Mouse (Mus musculus) right cerebral cortex, postnatal 25 days (tissue): ENCODE results near the gene Exoc2.
A peak's percentile ranks its signal among the peaks of the same experiment; 100 is the strongest.

Experiments used
- DNase-seq: peaks from one replicate; pipeline ENCODE4 v3.0.0; 2022

The Exoc2 gene

DNA sequence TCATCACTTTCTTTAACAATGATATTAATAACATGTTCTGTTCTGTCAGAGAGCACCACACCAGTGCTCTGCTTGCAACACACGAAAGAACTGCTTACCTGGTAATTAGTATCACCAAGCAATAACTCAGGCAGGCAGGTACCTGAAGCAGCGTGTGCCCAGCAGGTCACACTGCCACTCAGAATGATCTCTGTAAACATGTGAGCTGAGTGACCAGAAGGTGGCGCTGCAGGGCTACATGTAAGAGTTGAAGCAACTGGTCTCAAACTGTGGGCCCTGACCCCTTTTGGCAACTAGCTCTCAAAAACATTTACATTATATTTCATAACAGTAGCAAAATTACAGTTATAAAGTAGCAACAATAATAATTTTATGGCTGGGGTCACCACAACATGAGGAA is 85.4 kb downstream of the Exoc2 start:
- no peak for DNase-seq

- DNase-seq, result no peak
Measured at GRCm38 (mm10) chr13:30880310-30880709, 93.6 kb downstream of the Exoc2 start.

DNA sequence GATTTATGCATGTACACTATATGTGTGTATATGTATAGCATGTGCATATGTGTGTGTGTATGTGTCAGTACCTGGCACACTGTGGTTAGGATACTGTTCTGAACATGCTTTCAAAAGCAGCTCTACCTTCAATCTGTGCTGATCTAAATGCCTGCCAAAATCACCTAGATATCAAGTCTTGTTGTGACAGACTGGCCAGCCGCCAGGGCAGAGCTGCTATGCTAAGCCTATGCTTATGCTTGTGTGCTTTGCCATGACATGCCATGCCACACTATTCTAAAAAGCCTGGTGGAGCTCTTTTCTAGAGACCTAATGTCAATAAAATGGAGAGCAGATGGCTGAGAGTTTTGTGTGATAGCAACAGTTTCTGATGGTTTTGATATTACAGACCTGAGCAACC is 94.0 kb downstream of the Exoc2 start:
- no peak for DNase-seq

- no peak for DNase-seq
Measured at GRCm38 (mm10) chr13:30875825-30876224, 98.1 kb downstream of the Exoc2 start.

DNA sequence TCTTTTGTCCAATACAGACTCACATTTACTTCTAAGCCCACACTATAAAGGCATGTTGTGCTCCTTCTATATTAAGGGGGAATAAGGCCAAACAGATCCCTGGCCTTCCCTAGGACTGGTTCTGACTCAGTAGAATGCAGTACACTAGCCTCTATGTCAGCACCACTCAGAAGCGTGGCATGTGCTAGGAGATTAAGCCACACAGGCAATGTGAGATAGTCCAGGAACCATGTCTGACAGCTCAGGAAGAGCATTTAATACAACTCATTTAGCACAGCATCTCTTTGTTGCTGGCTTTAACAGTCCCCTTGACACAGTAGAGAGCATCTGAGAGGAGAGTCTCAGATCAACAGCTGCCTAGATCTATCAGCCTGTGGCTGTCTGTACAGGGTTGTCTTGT is 100.4 kb downstream of the Exoc2 start:
- DNase-seq, result no peak

DNA sequence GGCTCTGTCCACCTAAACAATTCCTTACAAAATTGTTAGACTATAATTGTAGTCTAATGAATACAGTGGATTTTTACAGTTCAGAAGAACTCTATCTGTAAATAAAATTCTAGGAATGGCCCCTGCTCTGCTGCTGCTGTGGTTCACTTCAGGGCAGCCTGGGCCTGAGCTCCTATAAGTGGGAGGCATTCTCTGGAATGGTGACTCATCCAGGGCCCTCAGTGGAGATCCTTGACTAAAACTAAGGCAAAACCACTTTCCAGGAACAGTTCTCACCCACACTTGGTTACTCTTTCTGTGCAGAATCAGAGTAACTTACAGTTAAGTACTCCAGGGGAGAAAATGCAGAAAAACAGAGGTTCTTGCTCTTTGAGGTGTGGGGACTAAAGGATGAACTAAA is 108.4 kb downstream of the Exoc2 start:
- peak; percentile 25 for DNase-seq

GRCm38 (mm10) chr13:30864042-30864441 is 109.9 kb downstream of the Exoc2 start:
- DNase-seq, result no peak

DNA sequence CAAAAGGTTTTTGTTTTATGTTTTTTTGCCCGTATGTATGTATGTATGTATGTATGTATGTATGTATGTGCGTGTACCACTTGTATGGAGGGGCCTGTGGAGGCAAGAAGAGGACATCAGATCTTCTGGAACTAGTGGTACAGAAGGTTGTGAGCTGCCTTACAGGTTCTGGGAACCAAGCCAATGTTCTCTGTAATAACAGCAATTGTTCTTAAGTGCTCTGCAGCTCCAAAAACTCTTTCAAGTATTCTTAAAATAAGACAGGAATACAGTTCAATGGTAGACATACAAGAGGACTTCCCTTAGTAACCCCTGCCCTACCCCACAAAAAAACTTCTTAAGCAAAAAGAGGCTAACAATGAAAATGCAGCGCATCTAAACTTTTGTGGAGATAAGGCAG is 115.5 kb downstream of the Exoc2 start:
- no peak for DNase-seq

- DNase-seq, result no peak
Measured at GRCm38 (mm10) chr13:30850736-30851135, 123.2 kb downstream of the Exoc2 start.

GRCm38 (mm10) chr13:30848001-30848400 is 125.9 kb downstream of the Exoc2 start:
- DNase-seq, result no peak

- DNase-seq, result no peak
Measured at GRCm38 (mm10) chr13:30846506-30846905, 127.4 kb downstream of the Exoc2 start.

- no peak for DNase-seq
Measured at GRCm38 (mm10) chr13:30843049-30843448, 130.8 kb downstream of the Exoc2 start.

- no peak for DNase-seq
Measured at GRCm38 (mm10) chr13:30841843-30842242, 132.1 kb downstream of the Exoc2 start.

- no peak for DNase-seq
Measured at GRCm38 (mm10) chr13:30841306-30841705, 132.6 kb downstream of the Exoc2 start.

- no peak for DNase-seq
Measured at GRCm38 (mm10) chr13:30840700-30841099, 133.2 kb downstream of the Exoc2 start.

- no peak for DNase-seq
Measured at GRCm38 (mm10) chr13:30836342-30836741, 137.6 kb downstream of the Exoc2 start.

GRCm38 (mm10) chr13:30834859-30835258 is 139.0 kb downstream of the Exoc2 start:
- DNase-seq, result no peak

GRCm38 (mm10) chr13:30834349-30834748 is 139.5 kb downstream of the Exoc2 start:
- no peak for DNase-seq

- DNase-seq, result no peak
Measured at GRCm38 (mm10) chr13:30833476-30834149, 140.3 kb downstream of the Exoc2 start.

DNA sequence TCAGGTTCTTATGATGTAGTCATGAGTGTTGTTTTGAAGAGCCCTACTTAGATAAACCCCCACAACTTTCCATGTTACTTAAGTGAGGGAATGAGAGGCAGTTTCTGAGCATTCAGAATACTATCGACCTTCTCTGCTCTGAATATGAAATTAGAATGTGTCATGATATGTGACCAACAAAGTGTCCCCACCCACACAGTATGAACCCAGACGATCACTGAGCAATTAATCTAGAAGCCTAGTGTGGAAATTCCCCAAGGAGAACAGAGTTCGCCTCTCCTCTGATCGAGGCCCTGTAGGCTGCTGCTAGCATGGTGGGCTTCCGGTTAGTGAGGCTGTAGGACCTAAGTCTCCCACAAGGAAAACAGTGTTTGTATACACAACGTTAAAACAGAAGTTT is 142.5 kb downstream of the Exoc2 start:
- no peak for DNase-seq

DNA sequence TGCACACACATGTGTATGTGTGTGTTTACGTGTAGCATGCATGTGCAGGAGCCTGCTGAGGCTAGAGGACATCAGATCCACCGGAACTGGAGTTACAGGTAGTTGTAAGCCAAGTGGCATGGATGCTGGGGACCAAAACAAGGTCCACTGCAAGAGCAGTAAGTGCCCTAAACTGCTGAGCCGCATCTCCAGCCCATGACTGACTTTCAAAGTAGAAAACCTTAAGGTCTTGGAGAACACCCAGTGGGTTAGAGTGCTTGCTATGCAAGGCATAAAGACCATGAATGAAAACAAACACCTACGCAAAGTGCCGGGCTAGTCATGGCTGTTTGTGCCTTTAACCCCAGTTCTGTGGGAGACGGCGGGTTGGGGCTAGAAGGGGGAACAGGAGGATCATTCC is 147.4 kb downstream of the Exoc2 start:
- DNase-seq, result no peak

GRCm38 (mm10) chr13:30824903-30825302 is 149.0 kb downstream of the Exoc2 start:
- no peak for DNase-seq

DNA sequence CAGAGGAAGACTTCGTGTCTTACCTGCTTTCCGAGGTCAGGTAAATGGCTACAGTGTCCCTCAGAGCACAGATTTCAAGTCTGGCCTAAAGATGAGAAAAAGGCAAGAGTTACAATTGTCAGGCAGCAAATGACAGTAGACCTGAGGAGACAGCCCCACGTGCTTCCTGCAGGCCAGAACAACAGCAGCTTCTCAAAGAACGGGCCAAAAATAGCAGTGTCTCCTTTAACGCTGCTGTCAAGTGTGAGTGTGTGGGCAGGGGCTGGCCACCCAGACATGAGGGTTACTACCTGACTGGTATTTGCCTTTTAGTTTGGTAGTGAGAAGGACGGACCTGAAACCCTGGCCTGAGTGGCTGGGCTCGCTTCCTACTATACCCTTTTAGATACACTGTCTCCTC is 153.3 kb downstream of the Exoc2 start:
- no peak for DNase-seq

DNA sequence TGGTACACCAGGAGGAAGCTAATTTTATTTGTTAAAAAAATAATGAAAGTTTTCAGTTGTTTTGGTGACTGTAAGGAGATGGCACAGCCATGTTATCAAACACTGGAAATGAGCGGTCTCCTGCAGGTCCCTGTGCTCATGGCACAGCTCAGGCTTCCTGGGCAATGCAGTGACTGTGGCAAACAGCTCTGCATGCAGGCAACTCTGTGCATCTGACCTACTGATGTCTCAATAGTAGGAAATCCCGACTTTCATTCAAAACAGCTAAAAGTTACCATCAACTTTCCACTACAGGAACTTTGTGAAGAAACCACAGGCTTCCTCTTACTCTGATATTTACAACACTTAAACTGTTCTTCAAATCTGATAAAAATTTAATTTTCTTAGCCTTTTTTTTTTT is 154.0 kb downstream of the Exoc2 start:
- no peak for DNase-seq

DNA sequence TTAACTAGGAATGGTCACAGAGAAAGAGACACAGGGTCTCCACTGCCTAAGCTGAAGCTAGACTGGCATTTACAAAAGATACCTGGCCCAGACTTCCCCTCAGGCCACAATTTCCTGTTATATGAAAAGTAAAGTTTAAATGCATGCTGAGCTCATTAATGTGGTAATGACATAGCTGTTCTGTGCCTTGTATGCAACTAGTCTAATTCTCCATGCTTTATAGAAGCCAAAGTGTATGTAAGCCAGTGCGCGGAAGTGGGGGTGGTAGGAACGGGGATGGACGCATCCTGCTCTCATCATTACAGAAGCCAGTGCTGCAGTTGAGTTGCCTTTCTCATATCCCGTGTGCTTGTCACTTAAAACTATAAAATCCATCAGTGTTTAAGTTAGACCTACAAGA is 156.5 kb downstream of the Exoc2 start:
- no peak for DNase-seq

- no peak for DNase-seq
Measured at GRCm38 (mm10) chr13:30814256-30814655, 159.6 kb downstream of the Exoc2 start.
